Mouse (Mus musculus) hindbrain, embryonic 11.5 days (tissue): ENCODE measurements around the gene Krt75. TPM values are rescaled to one million over a fixed set of nuclear protein-coding genes. Genes with fewer than 3 reads are reported as not detected.

Source experiments
- ATAC-seq: fragments of 200-750 bp; cut with Nextera tagmentation; 2 replicates; pipeline ENCODE4 v1.8.0; 2017; ENCODE audit warnings: mild to moderate bottlenecking, moderate TSS enrichment, moderate library complexity; ENCODE audit not compliant: low FRiP score
- DNase-seq: peaks from one replicate; pipeline ENCODE4 v3.0.0-alpha.2; 2015; ENCODE audit warnings: low spot score
- H3K27ac ChIP-seq: fragments of 300-500 bp; sonication (generic); 2 replicates; pipeline ENCODE4 v1.5.1; 2014; ENCODE audit warnings: mild to moderate bottlenecking, low read depth, low read length
- H3K27me3 ChIP-seq: fragments of 300-500 bp; sonication (generic); 2 replicates; pipeline ENCODE4 v1.6.1; 2014; ENCODE audit warnings: mild to moderate bottlenecking, low read length, moderate library complexity, mixed read lengths; ENCODE audit not compliant: control insufficient read depth, insufficient read depth
- H3K36me3 ChIP-seq: fragments of 300-500 bp; sonication (generic); 2 replicates; pipeline ENCODE4 v1.6.1; 2014; ENCODE audit warnings: mild to moderate bottlenecking, low read length, moderate library complexity, mixed read lengths; ENCODE audit not compliant: control insufficient read depth, insufficient read depth
- H3K4me1 ChIP-seq: fragments of 300-500 bp; sonication (generic); replicated peaks from 2 replicates; pipeline ENCODE4 v1.6.1; 2014; ENCODE audit warnings: low read length, mixed read lengths; ENCODE audit not compliant: control insufficient read depth, insufficient read depth
- H3K4me2 ChIP-seq: fragments of 300-500 bp; sonication (generic); replicated peaks from 2 replicates; pipeline ENCODE4 v1.6.1; 2014; ENCODE audit warnings: mild to moderate bottlenecking, low read depth, low read length
- H3K4me3 ChIP-seq: fragments of 300-500 bp; sonication (generic); 2 replicates; pipeline ENCODE4 v1.5.1; 2014; ENCODE audit warnings: low read depth, low read length
- H3K9ac ChIP-seq: fragments of 300-500 bp; sonication (generic); 2 replicates; pipeline ENCODE4 v1.6.1; 2014; ENCODE audit warnings: low read depth, low read length
- H3K9me3 ChIP-seq: fragments of 300-500 bp; sonication (generic); 2 replicates; pipeline ENCODE4 v1.6.1; 2016; ENCODE audit warnings: low read length; ENCODE audit not compliant: control insufficient read depth
- WGBS: fragments of 180-500 bp; shearing (Covaris S2); extraction: QIAGEN DNeasy Blood & Tissue Kit; methylation state at CpG from one replicate; pipeline ENCODE4 v1.1.7; 2014; 5-methylcytosine and 5-hydroxymethylcytosine counted together
- polyA plus RNA-seq: library from polyadenylated mRNA; unstranded; fragments of >200 nt; fragmentation: Nextera tagmentation; extraction: Ambion mirVana; gene quantifications from 2 replicates; pipeline ENCODE4 v1.2.1, GENCODE M21; 2014

Gene Krt75
- polyA plus RNA-seq: 0.04 and 0.05 TPM in 2 replicates

DNA sequence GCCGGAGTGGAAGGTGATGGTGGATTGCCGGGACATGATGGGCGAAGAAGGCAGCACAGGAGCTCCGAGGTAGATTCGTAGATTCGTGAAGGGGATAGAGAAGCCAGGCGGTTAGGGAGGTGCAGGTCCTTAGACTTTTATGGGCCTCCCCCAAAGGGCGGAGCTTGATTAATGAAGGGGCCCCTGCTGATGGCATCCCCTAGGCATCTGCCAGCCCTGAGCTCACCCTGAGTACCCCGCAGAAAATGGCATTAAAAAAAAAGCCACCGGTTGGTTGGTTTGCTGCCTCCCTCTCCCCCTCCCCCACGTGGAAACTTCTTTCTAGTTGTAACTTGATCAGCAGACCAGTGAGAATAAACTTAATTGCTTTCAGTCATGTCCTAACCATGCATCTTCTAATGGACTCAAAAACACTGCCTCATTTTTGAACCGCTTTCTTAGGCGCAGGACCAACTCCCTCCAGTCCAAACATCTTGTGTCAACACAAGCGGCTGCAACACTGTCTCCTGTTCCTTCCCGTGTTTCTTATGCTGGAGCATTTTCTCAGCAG lies at the start of gene Krt75:
Gene Krt75 (minus strand): TSS at position 109 of the 550 bp plus-strand sequence.
- 67% methylated on average over 15 of the region's 15 CpGs for WGBS
- H3K27ac ChIP-seq: no peak within 1 kb of the TSS
- H3K27me3 ChIP-seq: no peaks in the 10 kb centered on the region
- no peak within 1 kb of the TSS for H3K9ac ChIP-seq
- H3K36me3 ChIP-seq: no peaks in the 10 kb centered on the region
- DNase-seq (no peak), ATAC-seq (no peak)
- H3K4me2 ChIP-seq: no peak within 1 kb of the TSS
- no peak within 1 kb of the TSS for H3K4me3 ChIP-seq
- H3K4me1 ChIP-seq: no peaks in the 10 kb centered on the region
- H3K9me3 ChIP-seq: no peaks in the 10 kb centered on the region

DNA sequence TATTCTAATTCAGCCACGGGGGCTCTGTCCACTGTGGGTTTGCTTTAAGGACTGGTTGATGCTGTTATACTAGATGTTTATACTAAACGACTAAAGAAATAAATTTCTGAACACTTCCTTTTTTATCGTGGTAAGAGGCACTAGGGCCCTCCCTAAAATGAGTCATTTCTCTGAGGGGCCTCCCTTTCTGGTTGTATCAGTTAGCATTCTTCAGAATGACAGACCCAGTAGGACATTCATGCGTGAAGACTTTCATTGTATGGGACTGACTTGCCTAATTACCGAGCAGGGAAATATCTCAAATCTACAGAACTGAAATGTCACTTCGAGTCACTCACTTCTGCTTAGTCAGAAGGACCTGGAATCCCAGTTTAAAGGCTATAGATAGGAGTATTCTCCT lies 25.4 kb upstream of the Krt75 start:
- WGBS: 65% methylated on average over 6 of the region's 6 CpGs
- Histone ChIP-seq H3K27me3 (no peaks in the 10 kb centered on the region), H3K9me3 (no peaks in the 10 kb centered on the region), H3K27ac (no peak overlapping the region), H3K4me1 (no peaks in the 10 kb centered on the region), H3K4me3 (no peak overlapping the region), H3K36me3 (no peaks in the 10 kb centered on the region), H3K4me2 (no peak overlapping the region), H3K9ac (no peak overlapping the region)
- DNase-seq (no peak), ATAC-seq (no peak)

DNA sequence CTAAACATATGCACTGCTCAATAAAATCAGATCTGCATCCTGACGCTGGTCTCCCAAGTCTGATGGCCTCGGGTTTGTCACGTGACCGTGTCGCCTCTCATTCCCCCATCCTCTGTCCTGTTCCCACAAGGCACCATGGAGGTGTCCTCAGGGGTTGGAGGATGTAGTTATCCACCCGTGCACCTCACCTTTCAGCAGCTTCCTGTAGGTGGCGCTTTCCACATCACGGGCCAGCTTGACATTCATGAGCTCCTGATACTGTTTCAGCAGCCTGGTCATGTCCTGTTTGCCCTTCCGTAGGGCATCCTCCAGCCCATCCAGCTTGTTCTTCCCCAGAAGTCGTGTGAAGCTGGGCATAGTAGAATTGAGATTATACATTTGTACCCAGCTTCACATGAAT lies 14.5 kb upstream of the Krt75 start:
- H3K4me1 ChIP-seq: no peaks in the 10 kb centered on the region
- no peaks in the 10 kb centered on the region for H3K9me3 ChIP-seq
- H3K27ac ChIP-seq: no peak overlapping the region
- no peaks in the 10 kb centered on the region for H3K27me3 ChIP-seq
- H3K4me2 ChIP-seq: no peak overlapping the region
- DNase-seq (no peak), ATAC-seq (no peak)
- H3K9ac ChIP-seq: no peak overlapping the region
- no peaks in the 10 kb centered on the region for H3K36me3 ChIP-seq
- 84% methylated on average over 10 of the region's 10 CpGs for WGBS
- H3K4me3 ChIP-seq: no peak overlapping the region

DNA sequence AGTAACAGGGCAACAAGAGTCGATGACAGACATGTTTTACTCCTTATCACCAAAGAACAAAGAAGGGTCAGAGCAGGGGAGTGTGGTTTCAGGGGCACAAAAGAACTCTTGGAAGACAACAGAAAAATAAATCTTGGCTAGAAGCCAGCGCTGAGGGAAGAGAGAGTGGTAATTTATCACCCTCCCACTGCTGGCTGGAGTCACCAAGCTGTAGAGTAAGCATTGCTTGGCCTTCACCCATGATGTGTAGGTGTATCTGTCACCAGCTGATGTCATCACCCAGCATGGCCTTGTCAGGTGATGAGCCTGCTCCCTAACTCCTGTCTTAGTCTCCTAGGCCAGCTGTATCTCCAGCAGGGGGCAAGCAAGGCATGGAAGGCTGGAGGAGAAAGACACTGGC lies 10.8 kb upstream of the Krt75 start:
- Histone ChIP-seq H3K4me1 (no peaks in the 10 kb centered on the region), H3K9ac (no peak overlapping the region), H3K4me3 (no peak overlapping the region), H3K4me2 (no peak overlapping the region), H3K27ac (no peak overlapping the region), H3K9me3 (no peaks in the 10 kb centered on the region), H3K36me3 (no peaks in the 10 kb centered on the region), H3K27me3 (no peaks in the 10 kb centered on the region)
- no peak for ATAC-seq
- 40% methylated on average over 2 of the region's 2 CpGs for WGBS
- no peak for DNase-seq

DNA sequence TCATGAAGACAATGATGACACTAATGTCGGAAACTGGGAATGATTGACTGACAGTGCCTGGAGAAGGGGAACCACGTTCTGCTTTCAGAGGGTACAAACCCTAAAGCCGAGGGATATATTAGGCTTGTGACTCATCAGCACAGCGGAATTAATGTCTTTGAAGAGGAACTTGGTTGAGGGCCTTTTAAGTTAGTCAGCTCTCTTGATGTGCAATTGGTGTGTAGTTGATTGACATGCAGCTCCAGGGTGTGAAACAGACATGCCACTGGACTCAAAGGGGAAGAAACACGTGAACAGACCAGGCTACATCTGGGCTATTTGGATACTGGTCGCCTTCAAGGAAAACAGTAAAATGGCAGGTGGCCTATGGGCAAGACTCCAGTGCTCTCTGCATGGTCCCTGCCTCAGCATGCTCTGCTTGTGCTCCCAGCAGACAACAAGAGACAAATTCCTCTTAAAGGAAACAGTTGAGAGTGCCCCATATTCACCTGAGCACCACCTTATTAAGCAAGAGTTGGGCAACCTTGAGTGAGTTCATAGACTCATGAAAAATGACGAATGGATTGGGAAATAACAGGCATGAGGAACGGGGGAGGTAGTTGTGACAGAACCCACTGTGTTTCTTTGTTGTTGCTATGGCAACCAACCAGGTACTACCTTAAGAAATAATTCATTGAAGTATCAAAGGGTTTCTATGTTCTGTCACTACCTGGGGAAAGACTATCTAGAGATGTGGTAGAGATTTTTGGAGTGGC lies 9.7 kb upstream of the Krt75 start:
- Histone ChIP-seq H3K4me3 (no peak overlapping the region), H3K9ac (no peak overlapping the region), H3K27me3 (no peaks in the 10 kb centered on the region), H3K9me3 (no peaks in the 10 kb centered on the region), H3K36me3 (no peaks in the 10 kb centered on the region), H3K4me2 (no peak overlapping the region), H3K27ac (no peak overlapping the region), H3K4me1 (no peaks in the 10 kb centered on the region)
- no peak for DNase-seq
- WGBS: 82% methylated on average over 8 of the region's 8 CpGs
- ATAC-seq: no peak

DNA sequence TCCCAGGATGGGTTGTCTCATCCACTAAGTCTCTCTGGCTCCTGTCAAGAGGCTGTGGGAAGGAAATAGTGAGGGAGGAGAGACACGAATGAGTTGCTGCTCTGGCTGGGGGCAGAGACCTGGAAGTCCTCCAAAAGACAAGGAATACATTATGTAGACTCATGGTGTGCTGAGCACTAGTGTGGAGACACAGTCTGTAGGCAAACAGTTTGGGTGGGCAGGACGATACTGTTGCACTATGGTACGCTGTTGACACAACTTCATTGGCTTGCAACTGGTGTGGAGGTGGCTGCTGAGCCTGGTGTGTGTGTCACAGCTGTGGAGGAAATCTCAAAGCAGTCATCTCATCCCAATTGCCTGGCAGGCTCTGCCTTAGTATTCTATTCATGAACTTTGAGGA lies 8.0 kb upstream of the Krt75 start:
- Histone ChIP-seq H3K9ac (no peak overlapping the region), H3K36me3 (no peaks in the 10 kb centered on the region), H3K27ac (no peak overlapping the region), H3K27me3 (no peaks in the 10 kb centered on the region), H3K4me1 (no peaks in the 10 kb centered on the region), H3K4me3 (no peak overlapping the region), H3K9me3 (no peaks in the 10 kb centered on the region), H3K4me2 (no peak overlapping the region)
- WGBS: 85% methylated on average over 3 of the region's 3 CpGs
- no peak for ATAC-seq
- no peak for DNase-seq

DNA sequence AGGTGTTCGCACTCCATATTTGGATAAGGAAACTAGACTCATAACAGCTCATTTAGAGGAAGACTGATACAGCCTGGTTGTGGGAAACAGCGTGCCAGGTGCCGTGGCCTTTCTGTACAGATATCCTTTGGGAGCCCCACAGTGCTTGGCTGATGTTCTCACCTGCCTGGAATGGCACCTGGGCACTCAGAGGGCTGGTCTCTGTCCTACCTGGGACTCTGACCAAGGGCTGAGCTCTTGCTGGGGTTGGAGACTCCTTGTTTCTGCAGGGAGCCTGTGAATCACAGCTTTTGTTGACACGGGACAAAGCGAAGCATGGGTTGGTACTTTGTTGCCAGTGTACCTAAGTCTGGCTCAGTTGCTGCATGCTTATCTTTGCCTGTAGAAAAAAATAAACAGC lies 1.8 kb upstream of the Krt75 start:
- no peak overlapping the region for H3K9ac ChIP-seq
- no peak overlapping the region for H3K4me2 ChIP-seq
- no peaks in the 10 kb centered on the region for H3K36me3 ChIP-seq
- no peak for ATAC-seq
- H3K4me1 ChIP-seq: no peaks in the 10 kb centered on the region
- no peak for DNase-seq
- H3K27me3 ChIP-seq: no peaks in the 10 kb centered on the region
- no peak overlapping the region for H3K4me3 ChIP-seq
- no peaks in the 10 kb centered on the region for H3K9me3 ChIP-seq
- 87% methylated on average over 5 of the region's 5 CpGs for WGBS
- H3K27ac ChIP-seq: no peak overlapping the region

DNA sequence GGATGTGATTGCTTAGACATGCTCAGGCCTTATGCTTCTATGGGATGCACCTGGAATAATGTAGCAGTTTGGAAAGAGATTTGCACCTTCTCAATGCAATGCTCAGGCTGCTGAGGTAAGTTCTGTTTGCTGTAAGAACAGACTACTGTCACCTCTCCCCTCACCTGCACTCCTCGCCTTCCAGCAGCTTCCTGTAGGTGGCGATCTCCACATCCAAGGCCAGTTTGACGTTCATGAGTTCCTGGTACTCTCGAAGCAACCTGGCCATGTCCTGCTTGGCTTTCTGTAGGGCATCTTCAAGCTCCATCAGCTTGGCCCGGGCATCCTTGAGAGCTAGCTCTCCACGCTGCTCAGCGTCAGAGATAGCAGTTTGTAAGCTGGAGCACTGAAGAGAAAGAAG lies 5.9 kb downstream of the Krt75 start:
- no peaks in the 10 kb centered on the region for H3K9me3 ChIP-seq
- DNase-seq: no peak
- no peak overlapping the region for H3K27ac ChIP-seq
- WGBS: 45% methylated on average over 7 of the region's 7 CpGs
- H3K9ac ChIP-seq: no peak overlapping the region
- no peaks in the 10 kb centered on the region for H3K4me1 ChIP-seq
- no peaks in the 10 kb centered on the region for H3K36me3 ChIP-seq
- ATAC-seq: no peak
- H3K27me3 ChIP-seq: no peaks in the 10 kb centered on the region
- H3K4me2 ChIP-seq: no peak overlapping the region
- H3K4me3 ChIP-seq: no peak overlapping the region

DNA sequence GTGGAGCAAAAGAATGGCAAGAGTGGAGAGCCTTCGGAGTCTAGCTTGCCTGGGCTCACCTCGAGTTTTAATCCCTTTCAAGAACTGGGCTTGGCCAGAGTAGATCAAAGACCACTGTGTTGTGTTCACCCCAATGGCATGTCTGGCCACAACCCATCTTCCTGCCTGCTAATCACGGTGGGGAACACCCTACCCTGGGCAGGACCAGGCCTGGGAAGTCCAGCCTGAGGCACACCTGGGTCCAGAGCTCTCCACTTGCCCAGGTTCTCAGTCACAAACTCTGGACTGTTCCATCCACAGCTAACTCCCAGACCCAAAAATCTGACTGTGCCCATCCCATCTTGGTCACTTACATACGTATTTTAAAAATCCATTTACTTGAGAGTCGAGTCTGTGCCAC lies 10.9 kb downstream of the Krt75 start, which contains the start of gene Krt90:
Gene Krt90 (minus strand): TSS at position 101 of the 400 bp plus-strand sequence.
- Histone ChIP-seq H3K9ac (no peak within 1 kb of the TSS), H3K9me3 (no peaks in the 10 kb centered on the region), H3K36me3 (no peaks in the 10 kb centered on the region), H3K4me3 (no peak within 1 kb of the TSS), H3K4me1 (peaks cover 4% of the 10 kb centered on the region; the same call in 1 of the 2 replicates), H3K4me2 (no peak within 1 kb of the TSS), H3K27ac (no peak within 1 kb of the TSS), H3K27me3 (no peaks in the 10 kb centered on the region)
- DNase-seq (no peak), ATAC-seq (no peak)
- 81% methylated on average over 5 of the region's 5 CpGs for WGBS
